In the genomic region with DNA sequence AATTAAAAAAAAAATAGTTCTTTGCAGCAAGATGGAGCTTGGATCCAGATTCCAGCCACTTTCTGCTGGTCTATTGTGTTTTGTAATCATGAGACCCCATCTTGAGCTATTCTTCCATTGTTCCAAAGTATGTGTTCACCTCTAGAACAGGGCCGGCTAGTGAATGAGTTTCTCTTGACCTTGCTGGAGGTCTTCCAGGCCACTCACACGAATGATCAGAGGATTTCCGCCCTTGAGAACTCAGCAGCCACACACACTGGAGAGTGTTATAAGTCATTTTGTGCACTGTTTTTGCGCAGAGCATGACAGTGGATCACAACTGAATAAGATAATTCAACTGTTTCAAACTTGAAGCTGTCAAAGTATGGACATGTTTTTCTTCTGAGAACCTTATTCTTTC, we compare ENCODE assay signal across 18 mouse cellular contexts.
DNase-seq lines count a peak whose midpoint lies in the region; ATAC-seq lines count a peak whose summit lies in the region.
"Had no signal": no experiment of that assay in that cellular context is flagged by ENCODE, and none has a peak within 500 bp of the region (broad histone marks: within the 10 kb centered on the region; RNA-seq: fewer than 3 reads in every experiment).

No protein-coding gene starts in this region.

- peaks cover 27% of the 10 kb centered on the region for H3K27me3 ChIP-seq in kidney, embryonic 16.5 days (ENCODE audit: insufficient read depth, low read length)
- H3K27me3 ChIP-seq: hindbrain, embryonic 15.5 days had no signal

- H3K27ac ChIP-seq in kidney, embryonic 16.5 days (ENCODE audit: low read length) = no peak overlapping the region
- H3K27ac ChIP-seq: embryonic facial prominence, embryonic 13.5 days; forebrain, embryonic 12.5 days; hindbrain, embryonic 10.5 days; hindbrain, embryonic 15.5 days had no signal

- WGBS in kidney, embryonic 16.5 days = 68% methylated on average over 4 of the region's 4 CpGs

- peak; percentile 35 for DNase-seq in adrenal gland, adult 8-10 months
- DNase-seq in adrenal gland, adult 18-20 months (ENCODE audit: low spot score in 2 of 2) = no peak
- peak; percentile 14 for DNase-seq in kidney, adult 9 months
- peak; percentile 20 for DNase-seq in R1 (ENCODE audit: low read depth, low spot score)
- DNase-seq in adrenal gland, postnatal 14 days = peak; percentile 61
- DNase-seq: cerebellum, adult 8-10 months; embryo, embryonic 11 days; gastrocnemius, postnatal 10 days had no signal

- H3K36me3 ChIP-seq in kidney, embryonic 16.5 days (ENCODE audit: insufficient read depth, low read length) = no peaks in the 10 kb centered on the region
- H3K36me3 ChIP-seq: embryonic facial prominence, embryonic 13.5 days; forebrain, embryonic 12.5 days; heart, embryonic 12.5 days; hindbrain, embryonic 10.5 days; hindbrain, embryonic 15.5 days had no signal

- no peak overlapping the region for H3K4me3 ChIP-seq in kidney, embryonic 16.5 days (ENCODE audit: low read length)
- H3K4me3 ChIP-seq: forebrain, embryonic 12.5 days; heart, embryonic 12.5 days; hindbrain, embryonic 10.5 days; hindbrain, embryonic 15.5 days had no signal

- no peak overlapping the region for H3K9ac ChIP-seq in kidney, embryonic 16.5 days (replicated peaks; ENCODE audit: low read length)
- H3K9ac ChIP-seq: embryonic facial prominence, embryonic 13.5 days; forebrain, embryonic 12.5 days; heart, embryonic 12.5 days; hindbrain, embryonic 15.5 days had no signal

- H3K9me3 ChIP-seq in kidney, embryonic 16.5 days (ENCODE audit: low read length) = no peaks in the 10 kb centered on the region
- H3K9me3 ChIP-seq: embryonic facial prominence, embryonic 13.5 days; forebrain, embryonic 12.5 days; heart, embryonic 12.5 days; hindbrain, embryonic 10.5 days; hindbrain, embryonic 15.5 days had no signal

- ATAC-seq in kidney, embryonic 16.5 days (ENCODE audit: low FRiP score, low TSS enrichment) = no peak
- no peak for ATAC-seq in monocyte, adult 5-6 weeks (replicated peaks; ENCODE audit: insufficient number of reproducible peaks, low FRiP score, low TSS enrichment, poor library complexity, severe bottlenecking)
- ATAC-seq: forebrain, embryonic 16.5 days; intestine, embryonic 16.5 days; Patski had no signal

- no peak overlapping the region for H3K4me2 ChIP-seq in kidney, embryonic 16.5 days (replicated peaks; ENCODE audit: low read depth, low read length)
- H3K4me2 ChIP-seq: forebrain, embryonic 12.5 days; heart, embryonic 12.5 days; hindbrain, embryonic 15.5 days had no signal

- H3K4me1 ChIP-seq in kidney, embryonic 16.5 days (ENCODE audit: insufficient read depth, low read length) = peaks cover 7% of the 10 kb centered on the region; the same call in 1 of the 2 replicates

Comparison
In these comparisons a context has a peak if more than half of its experiments do, and no peak if none do; other contexts are left out.
1. DNase-seq: peak in adrenal gland, adult 8-10 months (single experiment), kidney, adult 9 months (single experiment), R1 (single experiment) and adrenal gland, postnatal 14 days (single experiment); none in adrenal gland, adult 18-20 months (0 of 2).